In genomic region chr4:95050518-95051278, GRCm38 (mm10) we compare ENCODE assay signal across 9 mouse cellular contexts. TPM values are rescaled to one million over a fixed set of nuclear protein-coding genes. Genes with fewer than 3 reads are reported as not detected.
DNase-seq lines count a peak whose midpoint lies in the region; ATAC-seq and TF ChIP-seq lines count a peak whose summit lies in the region.
"Had no signal": no experiment of that assay in that cellular context is flagged by ENCODE, and none has a peak within 500 bp of the region (broad histone marks: within the 10 kb centered on the region; RNA-seq: fewer than 3 reads in every experiment).

No protein-coding gene starts in this region.

- peak; percentile 83 for DNase-seq in 416B (ENCODE audit: low read depth)
- DNase-seq in brain, adult 2 months (ENCODE audit: low read depth, low spot score), result peak; percentile 91
- peak; percentile 76 for DNase-seq in forebrain, embryonic 14.5 days (ENCODE audit: low spot score)
- DNase-seq in heart, postnatal 14 days, result peak; percentile 81
- peak; percentile 72 to 87 for DNase-seq in layer of hippocampus, adult 18-20 months (ENCODE audit: low spot score in 2 of 2)
- peak; percentile 74 for DNase-seq in liver, postnatal 0 days

- H3K27me3 ChIP-seq in forebrain, embryonic 14.5 days (replicated peaks; ENCODE audit: control insufficient read depth, insufficient read depth, low read length), result no peaks in the 10 kb centered on the region
- H3K27me3 ChIP-seq in liver, postnatal 0 days (ENCODE audit: insufficient read depth, low read length), result peaks cover 4% of the 10 kb centered on the region; the same call in 1 of the 2 replicates
- no peaks in the 10 kb centered on the region for H3K27me3 ChIP-seq in neural tube, embryonic 14.5 days (ENCODE audit: control insufficient read depth, insufficient read depth, low read length)
- no peaks in the 10 kb centered on the region for H3K27me3 ChIP-seq in testis, adult 2 months (ENCODE audit: control insufficient read depth, insufficient read depth, low read length)

- WGBS in forebrain, embryonic 14.5 days, result under 1% methylated on average over 70 of the region's 70 CpGs
- under 1% methylated on average over 70 of the region's 70 CpGs for WGBS in liver, postnatal 0 days (ENCODE audit: insufficient replicate concordance)
- under 1% methylated on average over 65 of the region's 70 CpGs for WGBS in neural tube, embryonic 14.5 days

- peak overlapping the region; percentile 93 for H3K9ac ChIP-seq in forebrain, embryonic 14.5 days (ENCODE audit: low read length)
- peak overlapping the region; percentile 92 for H3K9ac ChIP-seq in liver, postnatal 0 days (replicated peaks)
- peak overlapping the region; percentile 66 for H3K9ac ChIP-seq in neural tube, embryonic 14.5 days (replicated peaks; ENCODE audit: low read depth, low read length)

- peak overlapping the region; percentile 98 for H3K4me2 ChIP-seq in forebrain, embryonic 14.5 days (ENCODE audit: low read length)
- peak overlapping the region; percentile 93 for H3K4me2 ChIP-seq in liver, postnatal 0 days (ENCODE audit: low read depth, low read length)
- H3K4me2 ChIP-seq in neural tube, embryonic 14.5 days (ENCODE audit: low read depth, low read length), result peak overlapping the region; percentile 76

- H3K36me3 ChIP-seq in forebrain, embryonic 14.5 days (ENCODE audit: control insufficient read depth, insufficient read depth, low read length), result no peaks in the 10 kb centered on the region
- H3K36me3 ChIP-seq in liver, postnatal 0 days (replicated peaks; ENCODE audit: insufficient read depth, low read length), result no peaks in the 10 kb centered on the region
- no peaks in the 10 kb centered on the region for H3K36me3 ChIP-seq in neural tube, embryonic 14.5 days (ENCODE audit: control insufficient read depth, insufficient read depth, low read length)
- H3K36me3 ChIP-seq in testis, adult 2 months (ENCODE audit: control insufficient read depth, insufficient read depth, low read length), result no peaks in the 10 kb centered on the region

- H3K27ac ChIP-seq in forebrain, embryonic 14.5 days (ENCODE audit: low read depth, low read length), result peak overlapping the region; percentile 96
- peak overlapping the region; percentile 98 for H3K27ac ChIP-seq in liver, postnatal 0 days (ENCODE audit: low read depth)
- peak overlapping the region; percentile 95 for H3K27ac ChIP-seq in neural tube, embryonic 14.5 days (ENCODE audit: low read depth, low read length)
- peak overlapping the region; percentile 94 for H3K27ac ChIP-seq in testis, adult 2 months (ENCODE audit: control insufficient read depth, insufficient read depth, low read depth, low read length)

- intact Hi-C loops in heart, postnatal 14 days (cut with DNase I), result loop anchor here (10.0 kb wide), 3 partner anchors 334 to 584 kb away; no protein-coding TSS in a partner anchor

- no peak for TF ChIP-seq EP300 in liver, postnatal 0 days (IDR thresholded peaks at IDR 0.05; ENCODE audit: low read depth)

- H3K9me3 ChIP-seq in forebrain, embryonic 14.5 days (replicated peaks; ENCODE audit: control insufficient read depth, low read length), result no peaks in the 10 kb centered on the region
- H3K9me3 ChIP-seq in liver, postnatal 0 days (ENCODE audit: low read length), result no peaks in the 10 kb centered on the region
- no peaks in the 10 kb centered on the region for H3K9me3 ChIP-seq in neural tube, embryonic 14.5 days (ENCODE audit: control insufficient read depth, low read length)

- peak; percentile 7 for ATAC-seq in forebrain, embryonic 14.5 days
- ATAC-seq in liver, postnatal 0 days, result no peak
- ATAC-seq in neural tube, embryonic 14.5 days (ENCODE audit: low read depth), result peak; percentile 19

- peaks cover 22% of the 10 kb centered on the region for H3K4me1 ChIP-seq in forebrain, embryonic 14.5 days (ENCODE audit: control insufficient read depth, insufficient read depth, low read length)
- H3K4me1 ChIP-seq in liver, postnatal 0 days (ENCODE audit: insufficient read depth), result 0 out of 2 replicates have a peak, but pooled peaks cover 3% of the 10 kb centered on the region
- H3K4me1 ChIP-seq in neural tube, embryonic 14.5 days (ENCODE audit: control insufficient read depth, insufficient read depth, low read length), result no peaks in the 10 kb centered on the region
- H3K4me1 ChIP-seq in testis, adult 2 months (ENCODE audit: control insufficient read depth, insufficient read depth, low read length), result peaks cover 31% of the 10 kb centered on the region

- peak overlapping the region; percentile 76 for H3K4me3 ChIP-seq in forebrain, embryonic 14.5 days (ENCODE audit: low read depth, low read length)
- H3K4me3 ChIP-seq in liver, postnatal 0 days (ENCODE audit: low read depth, low read length), result peak overlapping the region; percentile 83
- peak overlapping the region; percentile 51 for H3K4me3 ChIP-seq in neural tube, embryonic 14.5 days (ENCODE audit: low read depth, low read length)
- H3K4me3 ChIP-seq in testis, adult 2 months (ENCODE audit: control insufficient read depth, low read depth, low read length), result peak overlapping the region; percentile 87

- TF ChIP-seq CTCF in liver, postnatal 0 days (IDR thresholded peaks at IDR 0.05; ENCODE audit: low read depth), result peak; percentile 76
- TF ChIP-seq CTCF in testis, adult 2 months (IDR thresholded peaks at IDR 0.05; ENCODE audit: control insufficient read depth, insufficient read depth, insufficient replicate concordance, low read depth, low read length), result no peak

- TF ChIP-seq POLR2A in testis, adult 2 months (IDR thresholded peaks at IDR 0.05; ENCODE audit: control insufficient read depth, low read depth, low read length), result no peak; the same call in 1 of the 2 replicates

RNA-seq across cellular contexts. Expression of gene Jun, which starts 1.3 kb away (rescaled TPM):
- polyA plus RNA-seq in forebrain, embryonic 14.5 days (2014; fragmentation: Nextera tagmentation; extraction: Ambion mirVana), result 36.0 and 36.4 TPM in 2 replicates
- 10 to 100 TPM; 58.3 to 72.6 TPM for total RNA-seq in heart, postnatal 14 days (2021)
- 100 to 1,000 TPM; 119 to 126 TPM for total RNA-seq in layer of hippocampus, adult 18-20 months (2021)
- polyA plus RNA-seq in liver, postnatal 0 days (2015; fragmentation: Nextera tagmentation; extraction: Ambion mirVana), result 5.7 and 6.4 TPM in 2 replicates
- polyA plus RNA-seq in neural tube, embryonic 14.5 days (2014; fragmentation: Nextera tagmentation; extraction: Ambion mirVana), result 25.2 and 38.7 TPM in 2 replicates
- 4.1 and 5.1 TPM in 2 replicates for polyA plus RNA-seq in testis, adult 2 months (2012; rRNA removed)
- total RNA-seq: MEL had no signal
